Mouse (Mus musculus): ENCODE results near the gene Tpcn1. TPM values are rescaled to one million over a fixed set of nuclear protein-coding genes. Genes with fewer than 3 reads are reported as not detected.
A peak's percentile ranks its signal among the peaks of the same experiment; 100 is the strongest.

The Tpcn1 gene
- total RNA-seq (2021): 10 to 100 TPM; 38.1 to 51.3 TPM
- 48.9 and 59.8 TPM in 2 replicates for polyA plus RNA-seq (2012; rRNA removed)
- long read RNA-seq, full-length matches to known transcripts: 1 of 2 reads
- long read RNA-seq, partial matches to known transcripts: 0 of 2 reads
- long read RNA-seq, other reads (novel, unspliced or antisense): 1 of 2 reads

DNA sequence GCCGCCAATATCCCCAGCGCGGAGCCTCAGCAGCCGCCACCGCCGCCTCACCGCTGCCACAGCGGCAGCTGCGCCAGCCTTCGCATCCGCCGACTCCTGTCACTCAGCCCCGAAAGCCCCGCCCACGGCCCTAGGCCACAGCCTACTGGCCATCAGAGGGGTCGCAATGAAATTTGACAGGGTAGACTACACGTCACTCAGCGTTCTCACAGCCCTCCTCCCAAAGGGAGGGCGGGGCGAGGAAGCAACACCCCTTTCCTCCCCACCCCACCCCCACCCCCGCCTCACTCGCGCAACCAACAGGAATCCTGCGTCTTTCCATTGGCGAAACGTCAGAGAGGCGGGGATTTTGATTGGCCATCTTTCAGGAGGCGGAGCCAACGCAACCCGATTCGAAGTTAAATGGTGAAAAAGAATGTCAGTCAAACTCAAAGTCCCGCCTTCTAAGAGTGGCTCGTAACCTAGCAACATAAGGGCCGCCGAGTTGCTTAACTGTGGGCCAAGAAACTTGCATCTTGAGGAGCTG is at the start of gene Tpcn1, which contains the start of gene Iqcd:
Tpcn1 (minus strand) TSS at position 105 of the 526 bp plus-strand sequence.
Iqcd (plus strand) TSS at position 448 of the 526 bp plus-strand sequence.
- peak; percentile 99 for DNase-seq

DNA sequence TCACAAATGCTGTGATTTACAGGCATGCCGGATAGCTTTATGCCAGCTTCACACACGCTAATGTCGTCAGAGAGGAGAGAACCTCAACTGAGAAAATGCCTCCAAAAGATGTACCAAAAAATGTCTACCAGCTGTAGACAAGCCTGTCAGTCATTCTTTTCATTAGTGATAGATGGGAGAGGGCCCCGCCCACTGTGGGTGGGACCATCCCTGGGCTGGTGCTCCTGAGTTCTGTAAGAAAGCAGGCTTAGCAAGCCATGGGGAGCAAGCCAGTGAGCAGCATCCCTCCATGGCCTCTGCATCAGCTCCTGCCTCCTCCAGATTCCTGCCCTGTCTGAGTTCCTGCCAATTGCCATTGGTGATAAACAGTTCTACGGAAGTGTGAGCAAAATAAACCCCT is 47.2 kb upstream of the Tpcn1 start:
- DNase-seq: no peak

DNA sequence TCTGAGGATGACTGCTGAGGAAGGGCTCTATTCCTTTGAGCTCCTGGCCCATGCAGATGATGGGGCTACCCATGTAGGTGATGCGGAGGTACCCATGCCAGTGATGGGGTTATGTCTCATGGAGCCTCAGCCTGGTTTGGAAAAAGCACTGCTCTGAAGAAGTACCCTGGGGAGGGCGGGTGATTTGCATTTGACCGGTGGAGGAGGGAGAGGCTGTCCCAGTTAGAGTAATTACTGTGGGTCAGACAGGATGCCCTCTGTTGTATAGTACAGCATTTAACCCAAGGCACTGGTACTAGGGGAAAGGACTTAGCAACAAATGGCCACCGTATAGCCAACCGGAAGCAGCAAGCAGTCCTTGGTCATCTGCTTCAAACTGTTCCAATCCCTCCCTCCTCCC is 46.4 kb upstream of the Tpcn1 start:
- no peak for DNase-seq

DNA sequence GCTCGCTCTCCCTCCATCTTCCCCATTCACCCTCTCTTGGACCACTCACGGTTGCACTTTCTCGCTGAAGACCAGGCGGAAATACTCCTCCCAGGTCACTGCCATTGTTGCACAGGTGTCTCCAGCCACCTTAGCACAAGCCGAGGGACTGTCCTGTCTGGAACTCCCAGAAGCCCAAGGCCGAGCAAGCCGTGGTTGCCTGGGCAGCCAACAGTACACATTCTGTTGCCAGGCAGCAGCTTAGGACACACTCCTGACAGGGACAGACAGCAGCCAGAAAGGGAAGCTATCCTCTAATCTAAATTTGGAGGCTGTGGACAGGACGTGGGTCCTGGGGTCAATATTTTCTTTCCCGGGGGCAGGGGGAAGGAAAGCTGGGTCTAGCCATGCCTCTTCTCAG is 45.7 kb upstream of the Tpcn1 start, which contains the start of gene Cfap73:
Cfap73 (minus strand) TSS at position 105 of the 400 bp plus-strand sequence.
- DNase-seq: peak; percentile 72

DNA sequence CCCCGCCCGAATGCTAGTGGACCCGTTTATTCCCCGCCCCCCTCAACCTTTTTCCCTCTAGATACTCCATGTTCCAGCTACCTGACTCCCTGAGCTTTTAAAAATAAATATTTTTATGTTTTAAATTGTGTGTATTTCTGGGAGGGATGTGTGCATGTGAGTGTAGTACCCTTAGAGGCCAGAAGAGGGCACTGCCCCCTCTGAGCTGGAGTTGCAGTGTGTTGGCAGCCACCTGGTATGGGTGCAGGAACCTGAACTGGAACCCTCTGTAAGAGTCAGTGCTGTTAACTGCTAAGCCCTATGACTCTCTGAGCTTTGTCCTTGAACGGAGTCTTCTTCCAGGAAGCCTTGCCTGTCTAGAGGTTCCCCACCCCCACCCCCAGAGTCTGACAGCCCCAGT is 43.4 kb upstream of the Tpcn1 start:
- DNase-seq: no peak

DNA sequence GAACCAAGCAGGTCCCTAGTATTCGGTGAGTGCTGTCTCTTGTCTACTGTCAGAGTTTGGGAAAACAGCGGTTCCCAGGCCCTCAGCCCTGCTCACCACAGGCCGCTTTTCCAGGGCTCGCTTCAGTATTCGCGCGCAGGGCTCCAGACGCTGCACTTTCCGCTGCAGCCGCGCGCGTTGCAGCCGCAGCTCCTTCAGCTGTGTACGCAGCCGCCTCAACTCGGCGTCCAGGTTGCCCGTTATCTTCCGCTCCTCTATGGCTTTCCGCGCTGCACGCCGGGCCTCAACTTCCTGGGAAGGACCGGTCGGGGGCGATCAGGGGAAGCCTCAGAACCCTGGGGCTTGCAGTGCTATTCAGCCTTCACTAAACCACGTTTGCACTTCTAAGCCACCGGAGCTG is 42.7 kb upstream of the Tpcn1 start:
- no peak for DNase-seq

DNA sequence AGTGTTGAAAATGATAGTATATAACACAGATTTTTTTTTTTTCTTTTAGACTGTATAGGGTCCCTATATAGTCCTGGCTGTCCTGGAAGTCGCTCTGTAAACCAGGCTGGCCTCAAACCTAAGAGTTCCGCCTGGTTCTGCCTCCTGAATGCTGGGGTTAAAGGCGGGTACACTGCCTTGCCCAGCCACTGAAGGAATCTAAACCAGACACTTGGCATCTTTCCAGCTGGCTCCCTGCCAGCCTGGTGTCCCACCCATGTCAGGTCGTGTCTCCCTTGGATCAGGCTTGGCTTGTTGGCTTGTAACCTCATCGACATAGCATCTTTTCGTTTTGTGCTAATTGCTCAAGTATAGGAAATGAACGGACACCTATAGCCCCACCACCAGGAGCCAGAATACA is 40.2 kb upstream of the Tpcn1 start:
- no peak for DNase-seq

DNA sequence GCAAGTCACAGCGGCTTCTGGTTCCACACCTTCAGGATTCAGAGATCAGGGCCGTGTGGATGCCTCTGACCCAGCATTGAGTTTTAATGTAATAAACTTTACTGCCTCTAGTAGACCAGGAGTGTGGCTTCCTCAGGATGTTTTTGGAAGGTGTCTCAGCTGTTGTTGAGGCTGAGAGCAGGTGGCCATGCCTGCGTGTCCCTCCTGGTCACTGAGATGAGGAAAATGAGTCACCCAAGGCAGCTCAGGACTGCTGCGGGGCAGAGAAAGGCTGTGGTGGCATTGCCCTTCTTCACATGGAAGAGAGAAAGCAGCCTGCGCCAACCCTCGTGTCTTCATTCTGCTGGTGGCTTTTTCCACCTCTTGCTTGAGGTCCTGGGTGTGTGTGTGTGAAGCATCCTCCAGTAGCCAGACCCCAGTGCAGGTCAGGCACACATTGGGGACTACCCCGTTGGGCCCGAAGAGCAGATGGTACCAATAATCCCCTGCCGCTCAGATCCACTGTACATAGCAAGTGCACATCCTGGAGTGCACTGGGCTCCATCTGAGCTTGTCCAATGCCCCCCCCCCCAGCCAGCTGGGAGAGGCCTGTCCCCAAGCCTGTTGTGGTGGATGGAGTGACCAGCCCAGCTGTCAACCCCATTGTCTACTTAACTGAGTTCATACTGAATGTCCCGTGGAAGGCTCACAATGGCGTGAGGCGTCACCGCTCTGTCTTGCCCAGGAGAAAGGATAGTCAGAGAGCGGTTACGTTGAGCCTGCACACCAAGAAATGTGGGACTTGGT is 39.2 kb upstream of the Tpcn1 start:
- no peak for DNase-seq

DNA sequence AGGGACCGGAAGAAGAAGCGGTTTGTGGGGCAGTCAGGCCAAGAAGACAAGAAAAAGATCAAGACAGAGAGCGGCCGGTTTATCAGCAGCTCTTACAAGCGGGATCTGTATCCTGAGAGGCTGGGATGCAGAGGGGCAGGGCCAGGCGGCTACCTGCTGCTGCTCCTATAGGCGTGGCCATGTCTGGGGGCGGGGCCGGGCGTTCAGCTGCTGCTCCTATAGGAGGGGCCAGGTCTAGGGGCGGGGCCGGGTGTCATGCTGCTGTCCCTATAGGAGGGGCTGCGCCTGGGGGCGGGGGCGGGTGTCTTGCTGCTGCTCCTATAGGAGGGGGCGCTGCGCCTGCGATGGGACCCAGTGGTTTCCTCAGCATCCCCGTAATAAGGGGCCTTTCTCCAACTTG is 37.9 kb upstream of the Tpcn1 start:
- DNase-seq: no peak

DNA sequence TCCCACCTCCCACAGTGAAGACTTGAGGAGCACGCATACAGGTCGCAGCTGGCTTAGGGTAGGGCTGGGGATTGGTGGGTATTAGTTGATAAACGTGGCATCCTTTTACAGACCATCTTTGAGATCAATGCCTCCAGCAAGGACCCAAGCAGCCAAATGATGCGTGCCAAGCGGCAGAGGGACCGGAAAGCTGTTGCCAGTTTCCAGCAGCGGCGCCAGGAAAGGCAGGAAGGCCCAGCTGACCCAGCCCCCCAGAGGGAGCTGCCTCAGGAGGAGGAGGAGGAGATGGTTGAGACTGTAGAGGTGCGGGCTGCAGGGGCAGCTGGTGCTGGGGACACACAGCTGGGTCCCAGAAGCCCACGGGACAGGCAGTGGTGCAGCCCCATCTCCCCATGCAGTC is 36.0 kb upstream of the Tpcn1 start:
- no peak for DNase-seq

DNA sequence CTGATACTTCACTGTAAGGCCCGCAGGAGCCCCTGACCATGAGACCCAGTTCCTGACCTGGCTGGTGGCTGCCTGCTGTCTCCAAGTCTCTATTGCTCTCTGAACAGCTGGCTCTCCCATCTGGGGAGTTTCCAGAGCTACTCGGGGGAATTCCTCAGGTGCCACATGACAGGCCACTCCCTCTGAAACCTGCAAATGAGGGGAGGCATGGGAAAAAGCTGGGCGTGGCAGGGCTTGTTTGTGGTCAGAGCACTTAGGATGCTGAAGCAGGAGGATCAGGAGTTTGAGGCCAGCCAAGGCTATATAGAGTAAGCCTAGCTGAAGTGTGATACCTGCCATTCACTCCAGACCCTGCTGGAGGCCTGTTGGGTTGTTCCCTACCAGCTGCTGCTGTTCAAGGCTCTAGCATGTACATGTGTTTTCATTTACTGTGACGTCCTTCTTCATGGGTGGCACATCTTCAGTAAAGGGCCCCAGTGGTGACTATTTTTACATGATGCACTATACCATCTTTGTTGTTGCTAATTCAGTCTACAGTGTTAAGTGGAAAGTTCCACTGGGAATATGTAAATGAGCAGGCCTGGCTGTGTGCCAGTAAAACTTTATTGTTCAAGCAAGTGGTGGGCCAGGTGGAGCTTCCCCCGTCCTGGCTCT is 33.9 kb upstream of the Tpcn1 start:
- DNase-seq: no peak

DNA sequence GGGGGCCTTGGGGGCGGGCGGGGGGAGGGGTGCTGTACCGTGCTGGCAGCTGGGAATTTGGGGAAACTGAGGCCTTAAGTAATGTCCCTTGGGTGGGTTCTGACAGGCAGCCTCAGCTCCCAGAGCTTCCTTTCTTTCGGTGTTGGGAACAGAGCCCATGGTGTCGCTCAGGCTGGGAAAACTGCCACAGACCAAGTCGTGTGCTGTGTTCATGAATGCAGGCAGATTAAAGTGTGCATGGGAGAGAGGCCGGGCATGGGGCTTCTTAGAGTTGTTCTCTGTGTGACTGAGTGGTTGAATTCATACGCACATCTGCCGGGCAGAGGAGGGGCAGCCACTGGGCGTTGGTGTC is 33.3 kb upstream of the Tpcn1 start:
- no peak for DNase-seq

DNA sequence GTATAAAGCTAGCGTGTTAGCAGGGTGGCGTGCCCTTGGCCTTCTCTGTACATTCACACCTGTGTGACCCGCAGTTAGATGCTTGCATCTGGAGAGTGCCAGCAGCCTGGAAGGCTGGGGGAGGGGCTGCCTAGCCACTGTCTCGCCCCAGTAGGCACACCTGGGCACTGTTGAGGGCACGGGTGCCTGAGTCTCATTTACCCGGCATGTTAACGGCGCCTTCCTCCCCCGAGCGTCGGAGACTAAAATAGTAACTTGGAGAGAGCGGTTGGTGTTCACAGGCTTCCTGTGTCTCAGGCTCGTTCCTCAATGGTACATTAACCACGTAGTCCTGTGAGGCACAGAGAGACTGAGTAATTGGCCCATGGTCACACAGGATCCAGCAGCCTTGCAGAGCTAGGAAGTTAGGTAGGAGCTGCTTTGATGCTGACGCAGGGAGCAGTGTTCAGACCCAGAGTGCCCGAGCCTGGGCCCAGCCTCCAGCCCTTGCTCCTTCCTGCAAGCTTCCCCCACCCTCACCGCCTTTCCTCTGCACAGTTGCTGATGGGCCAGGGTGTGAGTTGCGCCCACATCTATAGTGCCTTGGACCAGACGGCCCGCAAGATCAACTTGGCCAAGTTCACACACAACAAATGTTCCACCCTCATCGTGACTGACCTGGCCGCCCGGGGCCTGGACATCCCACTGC is 32.7 kb upstream of the Tpcn1 start:
- DNase-seq: no peak

DNA sequence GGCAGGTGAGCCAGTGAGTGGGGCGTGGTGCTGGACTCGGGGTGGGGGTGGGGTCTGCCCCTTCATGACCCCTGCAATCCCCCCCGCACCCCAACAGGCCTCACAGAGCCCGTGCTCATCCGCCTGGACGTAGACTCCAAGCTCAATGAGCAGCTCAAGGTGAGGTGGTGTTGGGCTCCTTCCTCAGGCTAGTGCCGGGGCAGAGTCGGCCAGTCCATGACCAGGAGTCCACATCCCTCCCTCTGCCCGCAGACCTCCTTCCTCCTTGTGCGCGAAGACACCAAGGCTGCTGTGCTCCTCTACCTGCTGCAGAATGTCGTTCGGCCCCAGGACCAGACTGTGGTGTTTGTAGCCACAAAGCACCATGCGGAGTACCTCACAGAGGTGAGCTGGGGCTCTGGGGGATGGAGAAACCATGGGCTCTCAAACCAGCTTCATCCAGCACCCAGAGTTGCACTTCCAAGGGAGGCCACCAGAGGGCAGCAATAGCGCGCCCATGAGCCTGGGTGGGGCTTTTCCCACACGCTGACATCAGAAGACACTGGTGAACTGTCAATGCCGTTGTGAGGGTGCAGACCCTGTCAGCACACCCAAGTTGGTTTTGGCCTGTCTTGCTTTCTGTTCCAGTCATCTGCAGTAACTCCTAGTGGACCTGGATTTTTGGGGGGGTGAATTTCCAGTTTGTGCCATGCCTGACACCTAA is 32.1 kb upstream of the Tpcn1 start:
- peak; percentile 87 for DNase-seq

DNA sequence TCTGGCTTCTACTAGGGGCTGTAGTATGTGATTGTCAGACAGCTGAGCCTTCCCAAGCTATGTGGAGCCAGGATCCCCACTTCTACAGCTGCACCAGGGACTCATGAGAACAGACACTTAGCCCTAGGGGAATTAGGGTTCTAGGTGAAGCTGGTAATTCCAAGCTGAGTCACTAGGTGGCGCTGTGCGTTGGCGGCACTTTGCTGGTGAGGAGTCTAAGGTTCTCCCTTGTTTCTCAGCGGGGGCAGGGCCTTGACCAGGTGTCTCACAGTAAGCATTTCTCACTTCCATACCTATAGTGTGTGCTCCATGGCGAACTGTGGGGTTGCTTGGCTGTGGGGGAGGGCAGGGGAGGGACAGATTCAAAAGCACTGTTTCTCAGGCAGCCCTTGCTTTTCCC is 30.7 kb upstream of the Tpcn1 start:
- no peak for DNase-seq

DNA sequence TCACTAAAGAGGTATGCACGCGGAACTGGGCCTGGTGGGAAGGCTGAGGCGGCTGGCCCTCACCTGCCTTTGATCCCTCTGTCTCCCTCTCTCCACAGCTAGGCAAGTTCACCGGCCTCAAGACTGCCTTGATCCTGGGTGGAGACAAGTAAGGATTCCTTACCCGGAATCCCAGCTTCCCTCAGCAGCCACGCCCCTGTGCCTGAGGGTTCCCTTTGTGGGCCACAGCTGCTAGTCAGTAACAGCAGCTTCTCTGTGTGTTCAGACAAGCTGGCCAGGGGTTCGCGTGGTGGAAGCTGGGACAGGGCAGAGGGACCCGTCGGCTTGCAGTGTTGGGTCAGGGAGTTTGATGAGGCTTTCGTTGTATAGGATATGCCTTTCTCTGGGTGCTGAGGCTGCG is 30.3 kb upstream of the Tpcn1 start:
- no peak for DNase-seq

DNA sequence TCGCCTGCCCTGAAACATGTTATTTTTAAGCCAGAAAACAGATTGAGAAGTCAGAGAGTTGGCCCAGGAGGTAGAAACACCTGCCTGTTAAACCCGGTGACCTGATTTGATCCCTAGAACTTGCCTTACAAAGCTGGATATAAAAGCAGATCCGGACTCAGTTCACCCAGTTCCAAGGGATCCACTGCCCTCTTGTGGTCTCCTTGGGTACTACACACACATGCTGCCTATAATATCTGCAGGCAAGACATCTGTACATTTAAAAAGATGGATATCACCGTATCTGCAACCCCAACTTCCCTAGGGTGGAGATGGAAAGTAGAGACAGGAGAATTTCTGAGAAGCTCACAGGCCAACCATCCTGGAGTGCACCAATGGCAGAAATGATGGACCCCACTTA is 27.4 kb upstream of the Tpcn1 start:
- no peak for DNase-seq

DNA sequence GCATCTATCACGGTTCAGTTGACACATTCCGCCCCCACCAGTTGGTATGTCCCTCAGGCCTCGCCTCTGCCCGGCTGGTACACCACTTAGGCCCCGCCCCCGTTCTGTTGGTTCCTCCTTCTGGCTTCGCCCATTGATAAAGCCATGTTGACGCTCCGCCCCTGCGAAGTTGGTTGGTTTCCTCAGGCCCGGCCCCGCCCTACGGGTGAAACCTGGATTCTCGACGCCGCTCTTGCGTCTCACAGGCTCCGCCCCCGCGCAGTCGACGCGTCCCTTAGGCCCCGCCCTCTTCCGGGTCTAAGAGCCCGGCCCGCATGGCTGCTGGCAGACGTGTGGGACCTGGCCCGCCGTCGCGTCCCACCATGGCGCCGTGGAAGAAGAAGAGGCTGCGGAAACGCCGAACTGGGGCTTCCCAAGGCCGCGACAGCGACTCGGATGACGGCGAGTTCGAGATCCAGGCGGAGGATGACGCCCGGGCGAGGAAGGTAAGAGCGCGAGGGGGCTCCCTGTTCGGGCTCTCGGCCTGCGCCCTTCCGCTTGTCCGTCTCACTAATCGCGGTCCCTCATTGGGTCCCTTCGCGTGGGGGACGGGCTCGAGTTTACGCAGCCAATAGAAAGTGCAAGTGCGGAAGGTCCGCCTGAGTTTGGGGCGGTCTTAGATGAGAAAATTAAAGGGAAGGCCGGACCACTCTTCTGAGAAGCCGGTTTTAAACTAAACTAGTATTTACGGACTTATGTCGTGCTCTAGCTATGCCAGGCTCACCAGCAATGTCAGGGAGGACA is 24.5 kb upstream of the Tpcn1 start:
- DNase-seq: peak; percentile 100

DNA sequence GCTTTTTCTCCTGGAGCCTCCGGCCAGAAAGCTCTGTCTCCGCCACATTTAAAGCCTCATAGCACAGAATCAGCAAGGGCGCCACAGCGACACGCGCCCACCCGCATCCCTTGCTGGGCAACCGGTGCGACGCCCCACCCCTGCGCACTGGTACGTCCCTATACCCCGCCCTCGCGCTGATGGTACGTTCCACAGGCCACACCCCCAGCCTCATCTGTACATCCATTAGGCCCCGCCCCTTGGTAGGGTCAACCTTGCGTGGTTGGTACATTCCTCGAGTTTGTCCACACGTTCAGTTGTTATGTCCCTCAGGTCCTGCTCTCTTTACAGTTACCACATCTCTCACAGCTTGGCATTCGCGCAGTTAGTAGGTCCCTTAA is 24.0 kb upstream of the Tpcn1 start, which contains the start of the genes Rita1 and Ddx54:
Rita1 (minus strand) TSS at position 148 of the 380 bp plus-strand sequence.
Ddx54 (plus strand) TSS at position 298 of the 380 bp plus-strand sequence.
- DNase-seq: peak; percentile 97

DNA sequence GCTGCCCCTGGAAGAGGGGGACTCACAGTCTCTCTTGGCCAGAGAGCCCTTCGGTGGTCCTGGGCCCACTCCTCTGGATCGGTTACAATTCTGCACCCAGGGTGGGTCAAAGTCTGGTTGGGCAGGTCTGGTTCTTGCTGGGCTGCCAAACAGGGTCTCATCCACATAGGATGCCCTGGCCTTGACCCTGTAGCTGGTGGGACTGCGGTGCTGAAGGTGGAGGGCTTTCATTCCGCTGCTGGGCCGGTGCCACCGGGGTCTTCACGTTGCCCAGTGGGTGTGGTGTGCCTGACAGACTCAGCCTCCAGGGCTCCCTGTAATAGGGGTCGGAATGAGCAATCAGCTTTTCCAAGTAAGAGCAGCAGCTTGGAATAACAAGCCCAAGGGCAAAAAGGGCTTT is 22.9 kb upstream of the Tpcn1 start:
- DNase-seq: no peak

DNA sequence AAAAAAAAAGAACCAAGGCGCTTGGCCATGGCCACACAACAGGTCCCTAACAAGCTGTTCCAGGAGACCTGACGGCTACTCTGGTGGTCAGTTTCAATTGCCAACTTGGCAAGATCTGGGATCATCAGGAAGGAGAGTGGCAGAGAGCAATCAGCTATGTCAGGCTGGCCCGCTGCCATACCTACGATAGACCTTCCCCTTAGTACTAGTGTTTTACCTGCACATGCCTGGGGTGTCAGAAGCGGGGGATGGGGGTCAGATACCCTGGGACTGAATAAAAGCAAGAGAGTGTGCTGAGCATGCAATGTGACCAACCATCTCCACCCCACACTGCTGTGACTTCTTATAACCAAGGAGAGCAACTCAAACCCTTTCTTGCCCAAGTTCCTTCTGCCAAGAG is 22.4 kb upstream of the Tpcn1 start:
- DNase-seq: no peak

Data from adrenal gland, adult 2 months (tissue).